In genomic region chr12:37971482-37971881, GRCm38 (mm10) we compare ENCODE assay signal across 33 mouse cellular contexts.
"Had no signal": no experiment of that assay in that cellular context is flagged by ENCODE, and none has a peak within 500 bp of the region (broad histone marks: within the 10 kb centered on the region; RNA-seq: fewer than 3 reads in every experiment).

No protein-coding gene starts in this region.

- H3K4me2 ChIP-seq: heart, embryonic 13.5 days; heart, embryonic 15.5 days; hindbrain, embryonic 12.5 days; hindbrain, embryonic 13.5 days; hindbrain, embryonic 14.5 days; hindbrain, embryonic 15.5 days; intestine, embryonic 15.5 days; kidney, embryonic 15.5 days had no signal

- H3K27me3 ChIP-seq: heart, embryonic 13.5 days; heart, embryonic 15.5 days; hindbrain, embryonic 12.5 days; hindbrain, embryonic 13.5 days; hindbrain, embryonic 15.5 days; intestine, embryonic 15.5 days; kidney, embryonic 15.5 days had no signal

- H3K4me1 ChIP-seq: heart, embryonic 13.5 days; heart, embryonic 15.5 days; hindbrain, embryonic 10.5 days; hindbrain, embryonic 12.5 days; hindbrain, embryonic 13.5 days; hindbrain, embryonic 15.5 days; intestine, embryonic 15.5 days; kidney, embryonic 15.5 days had no signal

- H3K27ac ChIP-seq: heart, embryonic 13.5 days; heart, embryonic 15.5 days; hindbrain, embryonic 10.5 days; hindbrain, embryonic 12.5 days; hindbrain, embryonic 13.5 days; hindbrain, embryonic 14.5 days; hindbrain, embryonic 15.5 days; hindbrain, postnatal 0 days; intestine, embryonic 15.5 days; kidney, embryonic 15.5 days; kidney, postnatal 0 days; layer of hippocampus, adult 2 months; left cerebral cortex, adult 2 months had no signal

- H3K9me3 ChIP-seq: heart, embryonic 13.5 days; heart, embryonic 15.5 days; hindbrain, embryonic 10.5 days; hindbrain, embryonic 12.5 days; hindbrain, embryonic 13.5 days; hindbrain, embryonic 15.5 days; intestine, embryonic 15.5 days; kidney, embryonic 15.5 days had no signal

- H3K36me3 ChIP-seq: heart, embryonic 13.5 days; heart, embryonic 15.5 days; hindbrain, embryonic 10.5 days; hindbrain, embryonic 12.5 days; hindbrain, embryonic 13.5 days; hindbrain, embryonic 15.5 days; intestine, embryonic 15.5 days; kidney, embryonic 15.5 days had no signal

- ATAC-seq: hindbrain, embryonic 16.5 days; hindbrain, postnatal 0 days; inflammation-experienced regulatory T-cells, adult 6 months; intestine, embryonic 15.5 days; intestine, embryonic 16.5 days; intestine, postnatal 0 days had no signal

- H3K4me3 ChIP-seq: heart, embryonic 13.5 days; heart, embryonic 15.5 days; hindbrain, embryonic 10.5 days; hindbrain, embryonic 12.5 days; hindbrain, embryonic 13.5 days; hindbrain, embryonic 15.5 days; intestine, embryonic 15.5 days; kidney, embryonic 15.5 days; layer of hippocampus, adult 2 months; left cerebral cortex, adult 2 months had no signal

- DNase-seq: heart, postnatal 10 days; heart, postnatal 14 days; heart, postnatal 36 days; heart, postnatal 4 days; kidney, adult 11 months; kidney, adult 18-20 months; kidney, adult 2 months; kidney, adult 8-10 months; kidney, adult 9 months; kidney, postnatal 10 days; kidney, postnatal 14 days; kidney, postnatal 25 days; kidney, postnatal 36 days; kidney, postnatal 4 days; layer of hippocampus, adult 9-11 months; layer of hippocampus, postnatal 36 days had no signal

- H3K9ac ChIP-seq: heart, embryonic 13.5 days; heart, embryonic 15.5 days; hindbrain, embryonic 12.5 days; hindbrain, embryonic 13.5 days; hindbrain, embryonic 14.5 days; hindbrain, embryonic 15.5 days; intestine, embryonic 15.5 days; kidney, embryonic 15.5 days had no signal
